Mouse (Mus musculus) heart, adult 8-10 months (tissue): Measurements from ENCODE around the gene Vegfa. TPM values are rescaled to one million over a fixed set of nuclear protein-coding genes. Genes with fewer than 3 reads are reported as not detected.
"Not testable (repeated sequence)": the region's sequence is repeated elsewhere in the genome, so short reads cannot be mapped to it uniquely, and the experiment has no call there.

Source experiments
- DNase-seq: peaks from one replicate; pipeline ENCODE4 v3.0.0; 2022; ENCODE audit warnings: low spot score
- total RNA-seq, 4 experiments: library from RNA; stranded (reverse); gene quantifications; 2 replicates each; pipeline ENCODE4 v1.2.4; 2022

Vegfa gene
- total RNA-seq, 4 experiments from 2014 or later = 195 to 267 (median 235) TPM

DNA sequence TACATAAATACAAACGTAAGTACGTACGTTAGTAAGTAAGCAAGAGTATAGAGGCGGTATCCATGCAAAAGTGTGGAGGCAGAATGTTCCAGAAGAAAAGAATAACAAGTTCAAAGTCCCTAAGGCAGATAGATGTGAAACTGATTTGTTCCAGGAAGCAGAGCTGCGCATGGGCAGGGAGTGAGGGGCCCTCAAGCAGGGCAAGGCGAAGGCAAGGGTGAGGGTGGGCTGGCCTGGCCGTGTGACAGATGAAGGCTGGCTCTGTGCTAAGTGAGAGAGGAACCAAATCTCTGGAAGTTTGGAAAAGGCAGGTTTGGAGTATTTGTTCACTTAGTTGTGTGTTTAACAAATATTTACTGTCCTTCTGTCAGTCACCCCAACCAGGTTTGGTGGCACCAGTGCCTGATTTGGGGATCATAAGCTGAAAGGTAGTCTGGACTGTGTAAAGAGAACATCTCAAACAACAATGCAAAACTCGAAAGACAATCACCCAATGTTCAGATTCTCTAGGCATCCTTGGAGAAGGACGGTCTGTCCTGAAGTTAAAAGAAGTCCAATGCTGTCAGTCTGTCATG is 32.7 kb downstream of the Vegfa start:
- DNase-seq = no peak

DNA sequence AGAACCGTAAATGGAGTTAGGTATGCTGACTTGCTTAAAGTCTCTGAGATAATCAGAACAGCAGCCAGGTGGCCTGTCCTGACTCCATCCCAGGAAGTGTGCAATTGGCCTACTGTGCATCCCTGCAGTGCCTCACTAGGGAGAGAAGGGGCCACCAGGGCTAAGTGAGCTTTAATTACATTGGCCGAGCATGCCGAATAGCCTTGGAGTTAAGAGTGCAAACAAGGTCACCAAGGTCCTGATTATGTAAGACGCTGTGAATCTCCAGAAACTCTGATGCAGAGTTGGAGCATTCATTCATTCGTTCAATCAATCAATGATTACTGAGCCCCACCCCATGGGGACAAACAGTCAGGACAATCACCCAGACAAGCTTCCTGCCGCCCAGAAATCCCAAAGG is 33.8 kb downstream of the Vegfa start:
- no peak for DNase-seq

DNA sequence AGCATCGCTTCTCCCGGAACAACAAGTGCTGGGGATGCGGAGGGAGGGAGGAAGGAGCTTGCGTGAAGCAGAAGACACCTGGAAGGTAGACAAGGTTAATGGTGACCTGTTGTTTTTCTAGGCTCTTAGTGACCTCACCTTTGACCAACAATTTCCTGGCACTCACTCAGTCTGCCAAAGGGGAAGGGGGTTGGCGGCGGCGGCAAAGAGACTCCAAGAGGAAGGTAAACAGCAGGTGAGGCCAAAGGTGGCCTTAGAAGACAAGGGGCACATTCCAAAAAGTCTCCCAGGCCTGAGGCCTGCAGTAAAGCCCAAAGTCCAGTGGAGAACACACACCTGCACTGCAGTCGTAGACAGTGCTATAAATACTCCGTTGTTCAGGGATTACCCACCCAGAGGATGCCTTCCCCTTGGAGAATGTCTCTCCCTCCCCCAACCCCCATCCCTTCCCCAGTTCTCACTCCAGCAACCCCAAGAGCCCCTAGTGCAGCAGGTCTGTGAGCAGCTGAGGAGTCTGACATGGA is 35.2 kb downstream of the Vegfa start:
- no peak for DNase-seq

DNA sequence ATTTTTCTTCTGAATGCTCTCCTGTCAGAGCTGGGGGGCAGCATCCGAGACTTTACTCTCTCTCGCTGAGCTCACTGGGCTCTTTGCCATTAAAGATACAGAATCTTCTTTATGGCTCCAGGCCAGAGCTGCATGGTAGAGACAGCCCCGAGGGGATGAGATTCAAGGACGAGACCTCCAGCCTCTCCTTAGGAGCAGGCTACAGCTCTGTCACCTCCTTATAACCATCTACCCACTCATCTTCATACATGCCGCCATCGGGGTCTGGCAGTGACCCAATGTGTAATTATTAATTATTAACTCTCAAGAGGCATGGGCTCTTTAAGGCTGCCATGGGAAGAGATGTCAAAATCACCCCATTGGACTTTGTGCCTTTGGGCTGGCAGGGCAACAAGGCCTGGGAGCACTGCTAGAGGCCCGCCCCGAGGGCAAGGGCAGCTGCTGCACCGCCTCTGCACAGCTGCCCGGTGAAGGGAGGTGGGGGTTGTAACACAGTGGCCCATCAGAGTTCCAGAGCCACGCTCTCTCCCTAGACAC is 37.8 kb downstream of the Vegfa start:
- DNase-seq = no peak

DNA sequence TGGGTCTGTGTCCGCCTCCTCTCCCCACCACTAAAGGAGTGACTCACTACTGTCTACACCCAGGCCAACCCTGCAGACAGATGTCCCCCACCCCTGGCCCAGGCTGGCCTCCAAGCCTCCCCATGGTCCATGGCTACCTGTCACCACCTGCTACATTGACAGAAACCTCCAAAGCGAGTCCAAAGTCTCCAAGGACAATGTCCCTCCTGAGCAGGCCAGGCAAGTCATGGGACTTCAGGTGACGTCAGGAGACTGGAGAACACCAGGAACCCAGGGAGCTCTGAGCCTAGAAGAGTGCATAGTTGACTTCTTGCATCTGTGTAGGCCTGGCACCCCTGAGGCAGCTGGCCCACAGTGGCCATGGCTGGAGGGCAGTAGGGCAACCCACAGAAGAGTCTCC is 45.3 kb downstream of the Vegfa start:
- DNase-seq = no peak

DNA sequence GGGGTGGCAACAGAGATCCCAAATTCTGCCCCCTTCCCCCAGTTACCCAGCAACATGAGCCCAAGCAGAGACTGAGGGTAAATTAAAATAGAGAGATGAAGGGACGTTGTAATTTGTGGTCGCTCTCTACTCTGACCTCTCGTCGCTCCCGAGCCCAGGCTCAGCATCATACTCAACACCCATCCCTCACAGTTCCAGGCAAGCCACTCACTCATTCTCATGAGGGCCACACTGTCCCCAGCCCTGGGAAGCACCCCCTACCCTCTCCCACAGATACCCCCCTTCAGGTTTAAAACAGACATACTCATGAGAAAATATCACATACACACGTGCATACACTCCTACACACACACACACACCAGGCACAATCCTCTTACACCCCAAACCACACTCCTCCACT is 45.8 kb downstream of the Vegfa start:
- no peak for DNase-seq

DNA sequence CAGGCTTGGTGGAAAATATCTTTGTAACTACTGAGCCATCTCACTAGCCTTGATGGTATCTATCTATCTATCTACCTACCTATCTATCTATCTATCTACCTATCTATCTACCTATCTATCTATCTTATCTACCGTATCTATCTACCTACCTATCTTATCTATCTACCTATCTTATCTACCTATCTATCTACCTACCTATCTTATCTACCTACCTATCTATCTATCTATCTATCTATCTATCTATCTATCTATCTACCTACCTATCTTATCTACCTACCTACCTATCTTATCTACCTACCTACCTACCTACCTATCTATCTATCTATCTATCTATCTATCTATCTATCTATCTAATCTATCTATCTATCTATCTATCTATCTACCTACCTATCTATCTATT is 49.0 kb downstream of the Vegfa start:
- DNase-seq = not testable (repeated sequence)

DNA sequence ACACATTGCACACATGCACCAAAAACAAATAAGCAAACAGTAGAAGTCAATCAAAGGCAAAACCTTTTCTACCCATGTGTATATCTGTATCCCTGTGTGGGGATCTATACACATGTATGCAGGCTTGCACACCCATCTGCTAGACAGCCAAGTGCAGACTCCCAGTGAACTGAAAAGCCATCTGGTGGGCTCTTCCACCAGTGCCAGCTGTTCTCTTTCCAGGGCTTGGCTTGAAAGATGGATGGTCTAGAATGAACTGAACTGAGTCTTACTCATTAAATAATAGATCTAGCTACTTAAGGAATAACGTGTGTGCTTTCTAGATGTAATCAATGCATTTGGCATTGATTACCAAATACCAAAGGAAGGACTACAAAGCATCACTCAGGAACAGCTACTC is 50.3 kb downstream of the Vegfa start:
- no peak for DNase-seq

DNA sequence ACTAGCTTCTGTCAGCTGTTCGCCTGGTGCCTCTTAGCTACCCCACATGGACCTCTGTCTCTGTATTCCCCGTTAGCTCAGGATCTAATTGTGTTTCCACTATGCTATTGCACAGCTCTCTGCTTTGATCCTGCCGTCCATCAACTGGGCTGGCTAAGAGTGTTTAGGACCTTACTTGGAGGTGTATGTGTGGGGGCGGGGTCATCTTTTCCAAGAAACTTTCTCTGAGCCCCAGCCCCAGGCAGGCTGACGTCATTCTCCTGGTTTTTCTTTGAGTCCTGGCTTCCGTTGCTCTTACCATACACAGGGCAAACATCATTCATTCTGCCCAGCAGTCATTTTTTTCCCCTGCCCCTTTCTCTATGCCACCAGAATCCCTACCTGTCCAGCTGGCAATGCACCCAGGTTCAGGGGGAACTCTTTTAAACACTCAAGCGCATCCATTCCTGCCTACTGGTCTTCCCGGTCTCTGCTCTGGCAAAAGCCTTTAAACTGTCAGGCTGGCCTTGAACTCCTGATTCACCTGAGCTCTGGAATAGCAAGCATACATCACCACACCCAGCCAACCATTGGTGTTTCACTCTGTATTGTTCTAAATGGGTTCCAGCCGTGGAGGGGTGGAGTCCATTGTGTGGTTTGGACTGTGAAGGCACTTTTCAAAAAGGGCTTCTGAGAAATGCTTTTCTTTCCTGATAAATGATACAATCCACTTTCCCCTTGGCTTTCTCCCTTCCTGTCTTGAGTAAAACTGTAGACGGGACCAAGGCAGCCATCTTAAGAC is 53.0 kb downstream of the Vegfa start:
- DNase-seq = no peak

DNA sequence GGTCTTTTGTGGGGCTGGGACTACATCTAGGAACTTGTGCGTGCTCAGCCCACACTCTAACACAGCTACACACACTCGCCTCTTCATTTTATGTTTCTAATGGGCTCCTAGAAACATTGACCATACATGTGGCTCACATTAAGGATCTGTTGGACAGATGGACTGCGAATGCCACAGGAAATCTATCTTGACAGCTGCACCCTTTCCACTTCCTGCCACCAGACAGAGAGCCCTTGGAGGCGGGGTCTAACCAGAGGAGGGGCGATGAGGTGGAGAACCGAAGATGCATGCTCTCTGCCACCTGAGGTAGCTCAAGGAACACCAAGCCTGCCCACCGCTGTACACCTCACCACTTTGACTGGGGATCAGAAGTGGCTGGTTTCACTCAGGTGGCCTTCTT is 57.7 kb downstream of the Vegfa start:
- DNase-seq = no peak

DNA sequence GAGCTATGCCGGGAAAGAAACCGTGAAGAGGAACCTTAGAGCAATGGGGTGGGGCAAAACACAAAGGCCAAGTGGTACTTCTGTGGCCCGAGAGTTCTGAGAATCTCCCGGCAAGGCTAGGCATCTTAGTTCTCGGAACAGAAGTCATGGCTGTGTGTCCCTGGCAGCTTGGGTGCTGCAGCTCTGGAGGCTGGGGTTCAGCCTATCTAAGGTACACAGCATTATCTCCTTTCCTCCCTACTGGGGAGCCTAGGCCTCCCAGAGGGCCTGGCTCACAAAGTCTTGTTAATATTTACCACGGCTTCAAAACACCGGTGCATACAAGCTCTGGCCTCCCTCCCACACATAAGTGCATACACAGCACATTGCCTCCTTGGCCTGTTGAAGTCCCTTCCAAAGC is 59.0 kb downstream of the Vegfa start:
- DNase-seq = no peak

DNA sequence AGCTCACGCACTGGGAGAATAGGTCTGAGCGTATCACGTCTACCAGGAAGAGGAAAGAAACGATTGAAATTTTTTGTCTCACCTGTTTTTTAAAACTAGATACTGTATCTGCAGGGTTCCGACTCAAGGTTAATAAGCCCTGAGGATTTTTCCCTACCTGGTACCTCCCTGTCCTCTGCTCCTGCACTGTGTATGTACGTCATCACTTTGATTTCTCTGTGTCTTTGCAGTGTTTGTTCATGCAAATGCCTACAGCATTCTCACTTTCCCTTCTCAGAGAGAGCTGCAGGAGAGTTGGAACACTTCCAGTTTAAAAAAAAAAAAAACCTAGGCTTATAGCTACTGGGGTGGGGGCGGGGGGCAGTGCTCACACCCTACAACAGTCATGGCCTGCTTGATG is 59.8 kb downstream of the Vegfa start:
- no peak for DNase-seq

DNA sequence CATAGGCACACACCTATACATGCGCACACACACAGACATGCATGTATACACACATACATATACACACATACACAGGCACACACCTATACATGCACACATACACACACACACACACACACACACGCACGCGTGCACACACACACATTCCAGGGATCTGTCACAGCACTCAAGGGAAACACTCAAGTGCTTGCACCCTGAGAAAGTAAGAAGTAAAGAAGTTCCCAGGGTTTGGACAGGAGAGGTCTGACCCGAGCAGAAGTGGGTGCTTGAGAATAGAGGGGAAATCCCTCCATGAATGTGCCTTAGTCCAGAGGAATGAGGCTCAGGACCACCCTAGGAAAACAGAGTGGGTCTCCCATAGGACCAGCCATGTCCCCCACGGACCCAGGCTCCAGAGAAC is 60.4 kb downstream of the Vegfa start:
- no peak for DNase-seq

DNA sequence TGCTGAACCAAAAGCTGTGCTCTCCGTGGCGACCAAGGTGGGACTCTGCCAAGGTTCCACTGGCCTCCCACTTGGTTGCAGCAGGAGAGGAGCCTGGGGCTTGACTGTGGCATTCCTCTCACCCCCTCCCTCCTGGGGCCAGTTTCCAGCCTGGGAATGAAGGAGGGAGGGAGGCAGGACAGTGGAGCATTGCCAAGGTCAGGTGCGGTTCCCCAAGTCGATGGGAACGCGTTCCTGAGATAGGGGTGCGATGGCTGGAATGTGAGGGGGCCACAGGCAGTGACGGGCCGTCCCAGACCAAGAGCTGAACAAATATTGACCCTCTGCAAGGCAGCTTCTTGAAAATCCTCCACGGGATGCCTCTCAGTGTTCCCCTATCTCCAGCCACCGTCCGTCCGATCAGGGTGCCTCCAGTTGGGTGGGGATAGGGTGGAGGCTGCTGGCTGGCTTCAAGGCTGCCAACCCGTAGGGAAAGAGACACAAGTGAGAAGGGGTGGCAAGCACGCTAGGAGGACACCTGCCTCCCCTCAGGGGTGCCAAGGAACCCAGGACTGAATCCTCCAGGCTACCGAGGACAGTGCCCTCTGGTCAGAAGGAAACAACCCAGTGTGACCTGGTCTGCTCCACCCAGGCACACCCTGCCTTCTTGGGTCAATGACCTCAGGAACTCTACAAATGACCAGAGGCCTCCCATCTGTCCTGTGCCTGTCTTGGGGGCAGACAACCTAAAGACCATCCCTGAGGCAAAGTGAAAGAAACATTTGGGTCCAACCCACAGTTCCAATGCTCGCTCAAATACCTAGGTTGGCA is 61.2 kb downstream of the Vegfa start:
- DNase-seq = no peak

DNA sequence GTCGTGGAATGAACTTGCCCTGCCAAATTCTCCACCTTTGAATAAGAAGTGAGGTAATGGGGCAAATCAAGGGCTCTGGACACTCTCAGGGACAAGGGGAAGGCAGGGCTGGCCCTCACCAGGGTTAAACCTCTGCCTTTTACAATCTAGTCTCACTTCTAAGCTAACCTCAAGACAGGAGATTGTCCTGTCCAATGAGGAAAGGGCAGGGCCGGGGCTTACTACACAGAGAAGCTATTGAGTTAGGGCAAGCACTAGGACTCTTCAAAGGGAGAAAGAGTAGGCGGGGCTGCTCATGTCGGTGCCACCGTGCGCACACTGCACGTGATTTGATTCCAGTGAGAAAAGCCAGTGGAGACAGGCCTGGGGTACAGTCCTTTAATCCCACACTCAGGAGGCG is 62.6 kb downstream of the Vegfa start:
- DNase-seq = no peak

DNA sequence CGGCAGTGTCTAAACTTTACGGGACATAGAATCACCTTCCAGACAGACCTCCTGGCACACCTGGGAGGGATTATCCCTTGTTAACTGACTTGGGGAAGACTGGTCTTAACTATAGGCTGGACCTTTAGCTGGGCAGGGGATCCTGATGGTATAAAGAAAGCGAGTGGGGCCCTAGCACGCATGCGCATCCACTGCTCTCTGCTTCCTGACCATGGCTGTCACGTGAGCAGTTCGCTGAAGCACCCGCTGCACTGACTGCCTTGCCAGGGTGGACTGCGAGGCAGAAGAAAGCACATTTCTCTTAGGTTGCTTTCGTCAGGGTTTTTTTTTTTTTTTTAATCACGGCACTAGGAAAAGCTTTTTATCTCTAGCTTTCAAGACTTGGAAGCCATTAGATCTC is 63.8 kb downstream of the Vegfa start:
- DNase-seq = no peak

Other genes with a start within 250 kb of the Vegfa start
- gene Mrps18a, start 78.6 kb upstream of the Vegfa start, total RNA-seq = 100 to 1,000 TPM; 144 to 157 (median 149) TPM
- gene Rsph9, start 111.8 kb upstream of the Vegfa start, total RNA-seq = under 1 TPM; 0.57 to 0.97 (median 0.84) TPM
- gene Mad2l1bp, start 121.2 kb upstream of the Vegfa start, total RNA-seq = 10 to 100 TPM; 19.2 to 27.4 (median 21.6) TPM
- gene Gtpbp2, start 128.7 kb upstream of the Vegfa start, total RNA-seq = 10 to 100 TPM; 55.8 to 74.5 (median 59.0) TPM
- 1 to 10 TPM; 7.2 to 9.0 (median 8.5) TPM for gene Polh, start 170.3 kb upstream of the Vegfa start, total RNA-seq
- gene Xpo5, start 170.4 kb upstream of the Vegfa start, total RNA-seq = 10 to 100 TPM; 20.0 to 23.2 (median 21.6) TPM
- 10 to 100 TPM; 20.4 to 25.6 (median 22.7) TPM for gene Polr1c, start 215.7 kb upstream of the Vegfa start, total RNA-seq
- 10 to 100 TPM; 82.2 to 91.1 (median 85.5) TPM for gene Yipf3, start 215.7 kb upstream of the Vegfa start, total RNA-seq
- under 1 TPM in 2 of 4 experiments, not detected in 2; 0.12 to 0.14 TPM for gene Lrrc73, start 221.2 kb upstream of the Vegfa start, total RNA-seq